Mouse (Mus musculus) testis, adult 2 months (tissue): ENCODE measurements at regions not wholly inside any gene's neighbourhood (a gene's known extent, or its start where the extent isn't known, plus 50 kb on each side); places are given as distances from the start of the nearest gene placed in this dataset.

Source experiments
- H3K27ac ChIP-seq: fragments of 200-500 bp; 2 replicates; pipeline ENCODE4 v1.5.1; 2012; ENCODE audit warnings: low read depth, low read length; ENCODE audit not compliant: control insufficient read depth, insufficient read depth
- H3K27me3 ChIP-seq: fragments of 200-500 bp; 2 replicates; pipeline ENCODE4 v1.6.1; 2012; ENCODE audit warnings: mild to moderate bottlenecking, low read length, moderate library complexity; ENCODE audit not compliant: control insufficient read depth, insufficient read depth
- H3K36me3 ChIP-seq: fragments of 200-500 bp; 2 replicates; pipeline ENCODE4 v1.6.1; 2012; ENCODE audit warnings: mild to moderate bottlenecking, low read length; ENCODE audit not compliant: control insufficient read depth, insufficient read depth
- H3K4me1 ChIP-seq: fragments of 200-500 bp; 2 replicates; pipeline ENCODE4 v1.6.1; 2012; ENCODE audit warnings: low read length; ENCODE audit not compliant: control insufficient read depth, insufficient read depth
- H3K4me3 ChIP-seq: fragments of 200-500 bp; 2 replicates; pipeline ENCODE4 v1.5.1; 2012; ENCODE audit warnings: low read depth, mild to moderate bottlenecking, low read length, moderate library complexity, mixed read lengths; ENCODE audit not compliant: control insufficient read depth
- CTCF ChIP-seq: fragments of 200-500 bp; IDR thresholded peaks from 2 replicates; pipeline ENCODE4 v1.5.1; 2012; ENCODE audit warnings: low read depth, mild to moderate bottlenecking, inconsistent platforms, low read length, moderate library complexity; ENCODE audit not compliant: control insufficient read depth, insufficient read depth, insufficient replicate concordance
- POLR2A ChIP-seq: fragments of 200-500 bp; IDR thresholded peaks from 2 replicates; pipeline ENCODE4 v1.6.1; 2012; ENCODE audit warnings: low read depth, mild to moderate bottlenecking, inconsistent platforms, low read length, moderate library complexity; ENCODE audit not compliant: control insufficient read depth

DNA sequence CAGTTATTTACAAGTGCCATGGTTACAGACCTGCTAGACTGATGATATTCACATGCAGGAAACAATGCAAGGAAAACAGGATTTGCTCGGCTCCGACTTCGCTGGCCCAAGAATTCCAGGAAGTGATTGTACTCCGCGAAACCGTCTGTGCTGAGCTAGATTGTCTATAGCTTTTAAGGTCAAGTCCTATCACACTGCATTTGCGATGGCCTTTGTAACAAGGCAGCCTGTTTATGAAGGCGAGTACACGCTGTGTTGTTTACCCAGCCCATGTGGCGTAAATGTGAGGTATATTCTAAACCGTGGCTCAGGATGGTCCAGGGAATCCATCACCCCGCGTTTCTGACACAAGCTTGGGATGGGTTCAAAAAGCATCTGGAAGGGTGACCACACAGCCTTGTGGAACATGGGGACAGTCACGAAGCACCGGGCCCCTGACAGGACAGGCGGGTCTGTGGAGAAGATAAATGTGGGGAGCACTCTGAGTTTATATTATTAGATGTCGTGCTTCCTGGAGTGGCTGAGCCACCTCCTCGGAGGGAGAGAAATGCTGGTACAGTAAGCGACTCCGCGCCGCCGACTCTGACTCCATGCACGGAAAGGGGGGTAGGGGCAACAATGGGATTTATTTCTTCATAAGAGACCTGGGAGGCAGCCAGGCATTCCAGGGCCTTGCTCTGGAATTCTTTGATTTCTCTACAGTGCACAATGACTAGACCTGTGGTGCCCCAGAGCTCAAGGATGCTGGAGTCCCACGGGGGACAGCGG, 114.9 kb upstream of the Phactr1 start:
- H3K27ac ChIP-seq = no peak overlapping the region

DNA sequence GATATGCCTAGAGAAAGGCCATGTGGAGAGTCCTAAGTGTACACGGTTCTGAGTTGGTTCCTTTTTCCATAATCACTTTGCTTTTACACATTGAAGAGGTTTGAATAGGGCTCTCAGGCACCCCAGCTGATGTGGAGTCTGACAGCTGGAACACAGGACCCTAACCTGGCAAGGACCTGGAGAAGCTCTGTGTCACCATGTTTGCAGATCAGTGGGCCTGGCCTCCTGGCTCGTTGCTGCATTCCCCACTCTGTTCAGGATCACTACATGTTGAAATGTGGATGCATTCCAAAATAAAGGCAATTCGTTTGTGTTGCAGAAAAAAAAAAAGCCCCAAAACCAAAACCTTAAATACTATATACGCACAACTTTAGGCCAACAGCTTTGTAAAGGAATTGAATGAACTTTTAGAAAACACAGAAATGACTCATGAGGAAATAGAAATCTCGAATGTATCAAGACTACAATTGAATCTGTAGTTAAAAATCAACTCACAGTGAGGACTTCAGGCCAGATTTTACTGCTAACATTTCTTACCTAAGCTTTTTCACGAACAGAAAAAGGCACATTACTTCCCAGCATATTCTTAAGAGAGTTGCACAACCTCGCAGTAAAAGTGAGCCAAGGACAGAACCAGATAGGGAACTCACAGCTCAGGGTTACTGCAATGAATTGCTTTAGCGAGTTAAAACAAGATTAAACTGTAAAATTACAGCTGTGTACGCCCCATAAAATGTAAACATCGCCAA, 109.6 kb upstream of the Phactr1 start:
- no peak overlapping the region for H3K4me3 ChIP-seq
- H3K36me3 ChIP-seq = no peaks in the 10 kb centered on the region
- no peak for TF ChIP-seq POLR2A
- TF ChIP-seq CTCF = no peak
- no peak overlapping the region for H3K27ac ChIP-seq
- H3K27me3 ChIP-seq = no peaks in the 10 kb centered on the region
- peaks cover 3% of the 10 kb centered on the region for H3K4me1 ChIP-seq

More for the DNA sequence above, 114.9 kb upstream of the Phactr1 start:
- H3K4me3 ChIP-seq = peak overlapping the region; percentile 44
- TF ChIP-seq CTCF (no peak), POLR2A (no peak)
- no peaks in the 10 kb centered on the region for H3K36me3 ChIP-seq
- H3K27me3 ChIP-seq = no peaks in the 10 kb centered on the region
- peaks cover 4% of the 10 kb centered on the region for H3K4me1 ChIP-seq

DNA sequence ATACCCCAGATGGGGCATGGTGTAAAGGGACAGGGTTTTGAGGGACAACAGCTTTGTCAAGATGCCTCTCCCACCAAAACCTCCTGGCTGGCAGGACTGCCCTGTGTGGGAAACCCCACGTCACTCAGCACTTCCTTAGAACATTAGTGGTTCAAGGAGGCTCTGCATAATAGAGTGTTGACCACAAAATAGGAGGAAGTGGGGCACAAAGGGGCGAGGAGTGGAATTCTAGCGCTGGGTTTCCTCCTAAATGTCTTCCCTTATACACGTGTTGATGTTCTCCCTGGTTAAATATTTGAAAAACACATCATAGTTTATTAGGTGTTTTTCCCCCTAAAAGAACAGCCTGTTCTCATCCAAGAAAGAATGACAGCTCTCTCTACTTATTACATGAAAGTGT, 106.2 kb upstream of the Phactr1 start:
- Histone ChIP-seq H3K27me3 (no peaks in the 10 kb centered on the region), H3K36me3 (no peaks in the 10 kb centered on the region), H3K4me1 (peaks cover 3% of the 10 kb centered on the region), H3K4me3 (no peak overlapping the region), H3K27ac (no peak overlapping the region)
- no peak for TF ChIP-seq POLR2A
- TF ChIP-seq CTCF = no peak

GRCm38 (mm10) chr13:42575725-42576426, 104.5 kb upstream of the Phactr1 start:
- TF ChIP-seq CTCF = peak; percentile 94
- no peak for TF ChIP-seq POLR2A
- H3K4me3 ChIP-seq = no peak overlapping the region
- H3K27ac ChIP-seq = no peak overlapping the region
- H3K4me1 ChIP-seq = peaks cover 3% of the 10 kb centered on the region; the same call in 1 of the 2 replicates
- no peaks in the 10 kb centered on the region for H3K27me3 ChIP-seq
- no peaks in the 10 kb centered on the region for H3K36me3 ChIP-seq

DNA sequence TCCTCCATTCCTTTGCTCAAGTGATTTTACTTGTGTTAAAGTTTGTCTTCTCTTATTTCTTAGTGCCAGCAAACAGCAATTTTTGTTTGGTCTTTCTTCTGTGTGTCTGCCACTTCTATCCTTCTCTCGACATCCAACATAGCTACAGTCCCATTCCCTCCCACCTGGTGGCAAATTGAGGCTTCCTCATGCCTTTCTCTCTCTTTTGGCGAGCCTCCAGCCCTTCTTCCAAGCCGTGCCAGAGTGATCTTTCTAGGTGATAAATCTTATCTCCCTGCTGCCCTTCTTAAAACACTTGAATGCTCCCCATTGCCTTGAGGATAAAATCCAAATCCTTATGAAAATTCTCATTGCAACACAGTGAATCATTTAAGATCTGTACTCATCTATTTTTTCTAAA, 101.0 kb upstream of the Phactr1 start:
- H3K27ac ChIP-seq = no peak overlapping the region
- TF ChIP-seq POLR2A = no peak
- no peak for TF ChIP-seq CTCF
- H3K4me1 ChIP-seq = peaks cover 3% of the 10 kb centered on the region; the same call in 1 of the 2 replicates
- H3K36me3 ChIP-seq = no peaks in the 10 kb centered on the region
- H3K4me3 ChIP-seq = no peak overlapping the region
- H3K27me3 ChIP-seq = no peaks in the 10 kb centered on the region

- no peaks in the 10 kb centered on the region for H3K36me3 ChIP-seq
- TF ChIP-seq POLR2A = no peak
- TF ChIP-seq CTCF = no peak
- no peak overlapping the region for H3K27ac ChIP-seq
- no peaks in the 10 kb centered on the region for H3K27me3 ChIP-seq
- H3K4me3 ChIP-seq = no peak overlapping the region
- H3K4me1 ChIP-seq = no peaks in the 10 kb centered on the region
These were observed 91.3 kb upstream of the Phactr1 start for GRCm38 (mm10) chr13:42589136-42589535.

GRCm38 (mm10) chr13:42589607-42590006, 90.8 kb upstream of the Phactr1 start:
- no peak for TF ChIP-seq CTCF
- no peak for TF ChIP-seq POLR2A
- Histone ChIP-seq H3K4me3 (no peak overlapping the region), H3K36me3 (no peaks in the 10 kb centered on the region), H3K27me3 (no peaks in the 10 kb centered on the region), H3K27ac (no peak overlapping the region), H3K4me1 (no peaks in the 10 kb centered on the region)
